Mouse (Mus musculus): ENCODE data around the gene Myt1l. TPM values are rescaled to one million over a fixed set of nuclear protein-coding genes. Genes with fewer than 3 reads are reported as not detected.

Myt1l gene
- total RNA-seq, 2 experiments from 2014 or later = 247 to 258 TPM

DNA sequence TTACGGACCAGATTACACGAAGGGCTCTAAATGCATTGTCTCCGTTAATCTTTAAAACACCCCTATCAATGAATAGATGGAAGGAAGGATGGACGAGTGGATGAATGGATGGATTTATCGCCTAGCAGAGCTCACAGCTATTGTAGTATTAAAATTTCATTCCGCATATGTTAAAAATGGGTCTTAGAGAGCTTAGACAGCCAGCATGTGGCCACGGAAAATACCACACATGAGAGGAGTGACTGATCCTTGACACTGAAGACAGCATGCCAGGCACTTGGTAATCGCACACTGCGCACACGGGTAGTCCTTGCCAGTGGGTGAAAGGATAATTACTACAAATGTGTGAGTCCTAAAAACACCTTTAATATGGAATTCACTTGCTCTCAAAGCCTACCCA, 171.2 kb downstream of the Myt1l start:
- DNase-seq (ENCODE audit: extremely low spot score in 1 of 2, low spot score in 2 of 2) = no peak
- intact Hi-C loops (cut with DNase I) = no loop called here

DNA sequence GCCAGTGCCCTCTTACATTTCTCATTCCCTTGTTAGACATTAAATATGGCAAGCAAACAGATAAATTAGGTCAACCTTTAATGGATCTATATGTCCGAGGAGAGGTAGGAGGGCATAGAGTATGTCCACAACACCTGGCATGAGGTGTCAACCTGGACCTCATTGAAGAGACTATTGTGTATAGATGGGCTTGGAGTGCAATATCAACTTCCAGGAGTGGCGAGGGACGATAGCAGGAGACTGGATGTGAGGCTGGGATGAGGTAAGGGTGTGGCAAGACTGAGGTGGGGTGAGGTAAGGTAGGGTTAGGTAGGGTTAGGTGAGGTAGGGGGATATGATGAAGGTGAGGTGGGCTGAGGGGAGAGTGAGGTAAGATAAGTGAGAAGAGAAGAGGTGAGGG, 171.8 kb downstream of the Myt1l start:
- no peak for DNase-seq (ENCODE audit: extremely low spot score in 1 of 2, low spot score in 2 of 2)
- intact Hi-C loops (cut with DNase I) = loop anchor here (10.0 kb wide), 1 partner anchor 165 kb away; no protein-coding TSS in a partner anchor

DNA sequence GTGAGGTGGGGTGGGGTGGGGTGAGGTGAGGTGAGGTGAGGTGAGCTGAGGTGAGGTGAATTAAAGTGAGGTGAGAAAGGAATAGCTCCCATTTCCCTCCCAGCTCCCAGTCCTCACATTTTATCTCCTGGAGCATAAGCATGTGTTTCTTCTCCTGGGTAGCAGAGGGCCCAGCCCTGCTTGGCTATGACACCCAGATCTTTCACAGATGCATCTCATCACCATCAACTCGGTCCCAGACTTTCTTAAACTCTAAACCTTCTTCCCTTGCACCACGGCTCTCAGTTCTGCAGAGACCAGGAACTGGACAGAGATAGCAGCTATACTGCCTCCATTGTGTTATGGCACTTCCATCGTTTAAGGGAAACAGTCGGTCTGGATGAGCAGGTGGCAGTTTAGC, 172.9 kb downstream of the Myt1l start:
- intact Hi-C loops (cut with DNase I) = loop anchor here (10.0 kb wide), 1 partner anchor 166 kb away; no protein-coding TSS in a partner anchor
- no peak for DNase-seq (ENCODE audit: extremely low spot score in 1 of 2, low spot score in 2 of 2)

DNA sequence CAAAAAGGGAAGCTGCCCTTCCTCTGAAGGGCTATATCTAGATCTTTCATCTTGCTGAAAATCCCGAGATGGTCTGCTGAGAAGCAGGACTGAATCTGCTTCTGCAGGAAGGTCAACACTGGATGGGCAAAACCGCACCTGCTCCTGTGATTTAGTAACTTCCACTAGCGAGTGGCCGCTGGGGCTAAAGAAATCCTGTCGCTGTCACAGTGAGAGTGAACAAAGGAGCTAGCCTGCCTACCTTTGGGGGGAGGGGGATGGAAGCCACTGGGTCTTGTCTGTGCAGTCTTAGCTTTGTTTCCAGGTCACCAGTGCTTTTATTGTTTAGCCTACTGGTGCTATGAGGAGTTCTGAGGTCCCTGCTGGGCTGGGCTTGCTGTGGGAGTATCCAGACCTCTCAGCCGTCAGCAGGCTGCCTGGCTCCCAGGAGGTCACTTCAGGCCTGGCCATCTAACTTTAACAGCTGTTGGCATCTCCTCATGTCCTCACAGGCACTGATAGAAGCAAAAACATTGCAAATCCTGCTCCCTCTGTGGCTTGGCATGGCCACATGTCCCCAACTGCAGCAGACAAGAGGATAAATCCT, 173.6 kb downstream of the Myt1l start:
- intact Hi-C loops (cut with DNase I) = loop anchor here (10.0 kb wide), 1 partner anchor 167 kb away; no protein-coding TSS in a partner anchor
- DNase-seq (ENCODE audit: extremely low spot score in 1 of 2, low spot score in 2 of 2) = peak in 1 of 2 experiments; percentile 48

DNA sequence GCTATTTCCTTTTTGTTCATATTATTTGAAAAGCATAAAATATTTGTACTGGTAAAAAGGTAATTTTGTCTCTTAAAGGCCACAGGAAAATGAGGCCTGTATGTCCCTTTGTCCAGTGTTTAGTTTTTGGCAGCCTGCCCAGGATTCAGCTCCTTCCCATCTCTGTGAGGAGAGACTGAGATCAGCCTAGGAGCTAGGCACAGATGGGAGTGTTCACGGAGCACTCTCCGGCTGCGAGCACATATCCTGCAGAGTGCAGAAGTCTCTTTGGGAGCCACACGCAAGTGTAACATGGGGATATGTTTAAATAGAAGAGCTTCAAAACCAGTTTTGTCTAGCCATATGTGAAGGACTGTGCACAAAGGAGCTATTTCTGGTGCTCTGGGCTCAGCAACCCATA, 174.4 kb downstream of the Myt1l start:
- intact Hi-C loops (cut with DNase I) = loop anchor here (10.0 kb wide), 1 partner anchor 168 kb away; no protein-coding TSS in a partner anchor
- DNase-seq (ENCODE audit: extremely low spot score in 1 of 2, low spot score in 2 of 2) = peak; percentile 62 to 81

DNA sequence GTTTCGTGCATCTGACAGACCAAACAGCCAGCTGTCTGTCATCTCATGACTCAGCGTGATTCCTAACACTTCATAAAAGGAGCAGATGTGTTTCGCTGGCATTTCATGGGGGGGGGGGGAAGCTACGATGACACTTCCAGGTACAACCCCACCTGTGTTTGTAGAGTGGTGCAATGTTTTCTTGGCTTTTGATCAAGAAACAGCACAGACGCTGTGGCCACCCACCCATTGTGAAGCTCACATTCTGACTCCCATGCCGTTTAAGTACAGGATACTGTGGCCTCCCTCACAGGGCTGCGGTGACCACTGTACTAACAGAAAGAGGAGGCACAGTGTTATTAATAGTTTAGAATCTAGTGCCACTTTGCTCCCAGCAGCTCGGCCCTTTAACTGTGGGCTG, 175.4 kb downstream of the Myt1l start:
- intact Hi-C loops (cut with DNase I) = loop anchor here (10.0 kb wide), 1 partner anchor 169 kb away; no protein-coding TSS in a partner anchor
- no peak for DNase-seq (ENCODE audit: extremely low spot score in 1 of 2, low spot score in 2 of 2)

DNA sequence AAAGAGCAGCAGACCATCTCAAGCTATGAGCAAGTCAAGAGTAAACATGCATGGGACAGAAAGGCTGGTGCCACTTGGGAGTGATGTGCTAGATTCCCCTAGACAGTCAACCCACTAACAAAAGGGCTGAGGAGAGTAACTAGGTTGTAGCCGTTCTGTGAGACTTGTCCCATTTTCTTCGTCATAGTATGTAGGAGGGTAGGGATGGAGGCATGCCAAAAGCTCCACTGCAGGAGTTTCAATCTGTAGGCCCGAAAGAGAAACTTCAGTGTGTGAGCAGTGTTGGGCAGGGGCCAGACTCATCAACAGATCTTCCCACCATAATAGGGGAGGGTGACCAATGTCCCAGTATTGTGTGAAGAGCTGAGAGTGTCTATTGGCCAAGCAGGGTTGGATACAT, 178.9 kb downstream of the Myt1l start:
- intact Hi-C loops (cut with DNase I) = loop anchor here (10.0 kb wide), 1 partner anchor 172 kb away; no protein-coding TSS in a partner anchor
- DNase-seq (ENCODE audit: extremely low spot score in 1 of 2, low spot score in 2 of 2) = peak in 1 of 2 experiments; percentile 55

DNA sequence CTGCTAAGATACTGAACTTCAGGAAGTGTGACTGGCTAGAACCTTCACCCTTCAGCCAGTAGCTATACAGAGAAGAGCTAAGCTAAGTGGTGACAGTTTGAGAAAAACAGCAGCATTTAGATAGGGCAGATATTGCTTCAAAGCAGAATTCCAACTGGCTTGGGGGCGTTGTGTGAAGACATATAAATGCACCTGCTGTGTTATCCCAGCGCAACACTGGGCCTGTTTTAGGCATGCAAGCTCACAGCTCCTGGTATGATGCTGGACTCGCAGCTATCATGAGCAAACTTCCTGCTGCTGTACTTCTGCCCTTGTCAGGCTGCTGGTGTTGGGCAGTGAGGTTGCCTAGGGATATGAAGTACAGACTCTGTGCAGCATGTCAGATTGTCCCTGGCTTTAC, 180.0 kb downstream of the Myt1l start:
- intact Hi-C loops (cut with DNase I) = loop anchor here (10.0 kb wide), 1 partner anchor 173 kb away; no protein-coding TSS in a partner anchor
- DNase-seq (ENCODE audit: extremely low spot score in 1 of 2, low spot score in 2 of 2) = no peak

DNA sequence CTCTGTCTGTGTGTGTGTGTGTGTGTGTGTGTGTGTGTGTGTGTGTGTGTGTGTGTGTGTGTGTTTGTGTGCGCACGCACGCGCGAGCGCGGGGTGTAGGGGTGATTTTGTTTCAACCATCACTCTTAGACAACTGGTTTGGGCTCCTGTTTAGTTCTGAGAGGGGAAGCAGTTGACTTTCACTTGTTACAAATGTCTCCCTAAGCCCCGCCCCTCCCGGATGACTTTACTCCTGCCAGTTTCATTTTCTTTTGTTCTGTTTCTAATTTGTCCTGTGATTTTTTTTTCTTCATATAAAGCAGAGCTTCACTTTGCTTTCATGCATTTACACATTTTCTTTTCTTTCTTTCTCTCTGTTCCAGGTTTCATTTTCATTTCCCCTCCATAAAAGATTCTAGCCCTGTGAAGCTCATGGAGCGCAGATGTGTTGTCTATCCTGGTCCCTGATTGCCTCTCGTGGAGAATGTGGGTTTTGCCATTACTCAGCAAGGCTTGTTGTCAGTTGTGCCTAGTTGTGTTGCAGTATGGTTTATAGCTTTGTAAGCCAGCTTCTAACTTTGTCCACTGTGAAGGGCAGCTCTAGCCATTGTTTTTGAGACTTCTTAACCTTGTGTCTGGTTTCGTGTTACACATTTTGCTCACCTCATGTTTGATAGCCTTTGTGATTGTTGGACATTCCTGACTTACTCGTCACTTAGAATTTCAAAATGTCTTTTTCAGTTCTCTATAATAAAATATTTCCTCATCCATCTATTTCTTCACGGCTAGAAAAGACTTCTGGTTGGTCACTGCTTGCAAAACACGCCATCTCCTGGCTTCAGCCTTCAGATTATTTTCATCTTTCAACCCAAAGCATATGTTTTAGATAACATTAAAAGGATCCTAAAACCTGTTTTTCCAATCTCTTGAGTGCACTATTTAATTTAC, 184.9 kb downstream of the Myt1l start:
- intact Hi-C loops (cut with DNase I) = no loop called here
- DNase-seq (ENCODE audit: extremely low spot score in 1 of 2, low spot score in 2 of 2) = no peak

DNA sequence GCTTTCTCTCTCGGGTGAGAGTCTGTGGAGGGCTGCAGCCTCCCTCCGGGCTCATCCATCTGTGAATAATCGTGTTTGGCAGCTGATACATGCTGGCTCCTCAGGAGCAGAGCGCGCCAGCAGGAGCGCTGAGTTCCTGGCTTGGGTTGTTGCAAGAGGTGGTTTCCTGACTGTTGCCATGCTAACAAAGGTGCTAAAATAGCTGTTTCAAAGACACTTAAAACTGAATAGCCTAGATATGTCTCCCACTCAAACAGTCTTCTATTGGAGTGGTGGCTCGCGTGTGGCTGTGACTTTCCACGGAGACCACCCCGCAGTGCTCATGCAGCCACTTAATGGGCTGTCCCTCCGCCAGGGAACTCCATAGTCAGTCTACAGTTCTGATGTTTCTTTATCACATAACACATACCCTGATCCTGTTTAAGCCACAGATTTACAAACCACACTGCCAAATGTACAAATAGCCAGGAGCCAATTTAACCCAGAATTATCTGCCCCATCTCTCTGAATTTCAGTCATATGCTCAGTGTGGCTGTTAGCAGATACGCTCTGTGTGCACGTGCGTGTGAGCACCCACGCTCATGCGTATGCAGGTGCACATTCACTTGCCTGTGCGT, 195.6 kb downstream of the Myt1l start:
- DNase-seq (ENCODE audit: extremely low spot score in 1 of 2, low spot score in 2 of 2) = peak; percentile 60 to 81
- intact Hi-C loops (cut with DNase I) = no loop called here

DNA sequence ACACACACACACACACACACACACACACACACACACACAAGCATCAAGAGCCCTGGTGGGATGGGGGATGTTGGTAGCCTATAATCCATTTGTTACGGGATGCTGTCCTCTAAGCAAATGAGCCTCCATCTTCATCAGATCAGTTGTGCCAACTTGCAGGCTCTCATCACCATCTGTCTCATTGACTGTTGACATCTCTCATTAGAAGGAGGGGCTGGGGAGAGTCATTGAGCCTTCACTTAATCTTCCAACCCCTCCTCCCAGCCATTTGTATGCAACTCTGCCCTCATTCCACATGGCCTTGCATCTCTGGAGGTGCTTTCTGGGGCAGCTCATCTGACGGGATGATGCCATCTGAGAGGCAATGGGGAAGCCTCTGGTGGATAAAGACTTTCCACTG, 200.1 kb downstream of the Myt1l start:
- intact Hi-C loops (cut with DNase I) = no loop called here
- no peak for DNase-seq (ENCODE audit: extremely low spot score in 1 of 2, low spot score in 2 of 2)

DNA sequence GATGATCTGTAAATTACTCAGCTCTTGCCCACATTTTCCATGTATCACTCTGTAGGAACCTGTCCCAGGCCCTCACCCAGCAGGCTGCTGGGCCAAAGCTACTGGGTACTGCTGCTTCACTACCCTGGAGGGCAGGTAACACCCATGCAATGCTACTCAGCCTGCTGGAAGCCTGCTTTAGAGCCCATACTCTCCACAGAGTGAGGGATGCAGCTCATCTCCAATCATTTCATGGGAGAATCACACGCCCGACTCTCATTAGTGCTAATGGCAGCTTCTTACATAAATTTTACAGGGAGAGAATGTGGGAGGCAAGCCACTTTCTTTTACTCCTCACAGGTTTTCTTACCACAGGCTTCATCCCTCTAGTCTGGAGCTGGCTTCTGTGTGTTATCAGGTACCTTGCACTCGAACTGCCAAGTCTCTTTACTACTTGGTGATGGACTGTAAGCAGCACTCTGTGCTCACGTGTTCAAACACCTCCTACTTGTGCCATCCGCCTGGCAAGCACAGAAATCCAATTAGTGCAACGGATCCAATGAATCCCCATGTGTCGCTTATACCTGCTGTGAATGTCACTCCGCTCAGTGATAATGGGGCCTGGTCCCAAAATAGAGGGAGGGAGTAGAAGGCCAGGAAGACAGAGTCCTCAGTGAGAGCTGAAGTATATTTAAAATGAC, 212.3 kb downstream of the Myt1l start:
- intact Hi-C loops (cut with DNase I) = no loop called here
- peak in 1 of 2 experiments; percentile 49 for DNase-seq (ENCODE audit: extremely low spot score in 1 of 2, low spot score in 2 of 2)

DNA sequence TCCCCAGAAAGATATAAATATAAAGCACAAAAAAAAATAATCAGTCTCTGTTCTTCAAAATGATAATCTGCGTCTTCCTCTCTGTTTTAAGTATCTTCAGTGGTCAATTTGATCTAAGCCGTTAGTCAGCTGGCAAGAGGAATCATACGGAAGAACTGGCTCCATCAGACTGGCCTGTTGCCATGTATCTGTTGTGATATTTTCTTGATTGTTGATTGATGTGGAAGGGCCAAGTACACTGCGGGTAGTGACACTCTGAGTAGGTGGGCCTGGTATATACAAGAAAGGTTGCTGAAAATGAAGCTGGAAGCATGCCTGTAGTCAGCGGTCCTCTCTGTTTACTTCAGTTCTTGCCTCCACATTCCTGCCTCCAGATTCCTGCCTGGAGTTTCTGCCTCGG, 213.0 kb downstream of the Myt1l start:
- intact Hi-C loops (cut with DNase I) = no loop called here
- DNase-seq (ENCODE audit: extremely low spot score in 1 of 2, low spot score in 2 of 2) = no peak

DNA sequence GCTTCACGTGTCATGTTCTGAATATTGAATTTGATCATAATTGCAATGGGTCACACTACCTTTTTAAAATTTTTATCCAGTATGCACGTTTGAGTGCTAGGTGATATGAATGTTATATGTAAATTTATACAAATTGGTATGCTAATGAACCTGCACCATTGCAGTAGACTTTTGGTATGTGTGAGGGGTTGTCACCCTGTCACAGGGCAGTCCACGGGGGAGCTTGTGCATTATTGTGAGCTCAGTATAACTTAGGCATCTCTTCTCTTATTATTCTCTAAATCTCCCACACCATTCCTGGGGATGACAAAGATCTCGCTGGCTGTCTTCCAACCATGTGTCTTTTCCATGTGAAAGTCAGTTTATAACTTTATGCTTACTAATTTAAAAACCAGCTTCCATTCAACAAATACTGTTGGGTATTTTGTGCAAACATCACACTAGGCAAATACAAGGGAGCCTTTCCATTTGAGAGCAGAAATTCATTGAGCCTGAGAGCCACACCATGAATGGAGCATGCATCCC, 222.5 kb downstream of the Myt1l start:
- intact Hi-C loops (cut with DNase I) = no loop called here
- DNase-seq (ENCODE audit: extremely low spot score in 1 of 2, low spot score in 2 of 2) = no peak

DNA sequence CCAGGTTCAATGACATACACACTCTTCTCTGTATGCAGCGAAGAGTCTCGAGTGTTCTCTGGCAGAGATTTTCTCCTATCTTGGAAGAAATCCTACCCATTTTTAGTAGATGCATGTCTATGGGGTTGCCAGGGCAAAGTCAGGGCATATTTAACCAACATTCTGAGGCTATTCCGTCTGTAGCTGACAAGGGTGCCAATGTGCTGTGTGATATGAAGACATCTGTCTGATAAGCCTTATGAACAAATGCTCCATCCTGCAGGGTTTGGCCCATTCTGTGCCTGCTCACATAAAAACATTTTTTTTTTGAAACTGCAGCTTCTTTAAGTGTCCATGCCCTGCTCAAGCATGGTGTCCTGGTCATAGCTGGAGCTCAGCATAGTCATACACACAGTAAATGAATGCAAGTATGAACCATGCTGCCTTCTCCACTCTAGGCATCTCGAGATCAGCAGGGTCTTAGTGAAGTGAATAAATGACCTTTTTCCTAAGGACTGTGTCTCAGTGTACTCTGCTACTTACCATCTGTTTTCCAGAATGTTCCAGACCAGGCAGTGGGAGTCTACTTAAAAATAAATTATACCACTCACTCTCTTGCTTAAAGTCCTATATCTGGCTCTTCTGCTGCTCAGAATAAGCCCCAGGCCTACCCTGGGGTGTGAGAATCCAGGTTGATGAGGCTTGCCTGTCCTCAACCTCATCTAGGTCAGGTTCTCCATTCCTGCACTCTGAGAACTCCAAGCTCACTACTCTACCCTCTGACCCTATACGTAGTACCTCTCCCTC, 227.1 kb downstream of the Myt1l start:
- DNase-seq (ENCODE audit: extremely low spot score in 1 of 2, low spot score in 2 of 2) = peak in 1 of 2 experiments; percentile 27
- intact Hi-C loops (cut with DNase I) = no loop called here

DNA sequence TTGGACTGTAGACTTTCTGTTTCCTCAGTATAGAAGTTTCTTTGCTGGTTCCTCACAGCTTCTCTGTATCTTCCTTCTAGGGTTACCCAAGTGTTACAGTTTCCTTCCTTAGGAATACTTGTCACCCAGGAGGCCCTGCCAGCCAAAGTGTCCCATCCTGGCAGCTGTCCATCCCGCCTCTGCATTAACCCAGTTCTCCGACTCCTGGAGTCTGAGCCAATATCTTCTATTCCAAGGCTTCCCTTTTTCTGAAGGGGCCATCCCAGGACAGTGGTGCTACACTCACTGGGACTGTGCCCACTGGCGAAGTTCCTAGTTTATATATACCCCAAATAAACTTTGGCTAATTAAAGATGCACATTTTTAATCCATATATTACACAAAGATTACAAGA, 227.7 kb downstream of the Myt1l start:
- intact Hi-C loops (cut with DNase I) = no loop called here
- peak; percentile 52 to 72 for DNase-seq (ENCODE audit: extremely low spot score in 1 of 2, low spot score in 2 of 2)

DNA sequence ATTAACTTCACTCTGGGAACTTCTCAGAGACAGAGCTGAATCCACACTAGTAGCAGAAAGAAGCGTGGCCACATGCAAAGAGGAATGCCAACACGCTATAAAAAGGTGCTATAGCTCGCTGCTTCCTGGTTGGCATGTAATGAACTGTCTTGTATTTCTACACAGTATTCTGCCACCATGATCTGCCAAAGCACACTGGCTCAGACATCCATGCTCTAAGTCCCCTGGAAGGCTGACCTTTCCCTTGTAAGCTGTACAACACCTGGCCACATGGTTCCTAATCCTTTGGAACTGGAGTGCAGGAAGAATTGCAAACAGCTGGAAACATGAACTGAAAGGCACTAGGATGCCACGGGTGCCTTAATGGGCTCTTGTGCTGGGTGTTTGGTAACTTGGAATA, 232.4 kb downstream of the Myt1l start:
- intact Hi-C loops (cut with DNase I) = no loop called here
- DNase-seq (ENCODE audit: extremely low spot score in 1 of 2, low spot score in 2 of 2) = no peak

DNA sequence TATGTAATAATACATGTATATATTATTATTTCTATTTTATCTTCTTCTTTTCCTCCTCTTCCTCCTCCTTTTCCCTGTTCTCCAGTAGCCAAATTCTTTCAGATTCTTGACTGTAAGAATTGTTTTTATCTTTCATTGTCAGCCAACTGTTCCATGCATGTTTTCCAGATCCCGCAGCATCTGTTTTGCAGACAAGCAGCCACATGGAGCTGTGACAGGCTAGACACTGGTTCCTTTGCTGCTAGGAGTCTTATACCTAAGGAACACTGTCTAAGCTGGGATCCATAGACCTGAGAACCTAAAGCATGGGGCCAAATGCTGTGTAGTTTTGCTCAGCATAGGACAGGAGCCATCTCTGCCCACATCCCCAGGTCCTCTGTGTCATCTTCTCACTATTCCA, 238.0 kb downstream of the Myt1l start:
- peak in 1 of 2 experiments; percentile 40 for DNase-seq (ENCODE audit: extremely low spot score in 1 of 2, low spot score in 2 of 2)
- intact Hi-C loops (cut with DNase I) = no loop called here
